Mouse (Mus musculus) liver, embryonic 14.5 days (tissue): ENCODE results near the gene Specc1l. TPM values are rescaled to one million over a fixed set of nuclear protein-coding genes. Genes with fewer than 3 reads are reported as not detected.
"Not testable (repeated sequence)": the region's sequence is repeated elsewhere in the genome, so short reads cannot be mapped to it uniquely, and the experiment has no call there.

Experiments
- ATAC-seq: fragments of 200-750 bp; cut with Nextera tagmentation; 2 replicates; pipeline ENCODE4 v1.8.0; 2017; ENCODE audit warnings: moderate number of reproducible peaks, mild to moderate bottlenecking, moderate library complexity; ENCODE audit not compliant: insufficient read depth
- DNase-seq, 3 experiments: peaks; one replicate each; pipeline ENCODE4 v3.0.0-alpha.2; 2012 to 2013; ENCODE audit warnings: low read depth in 3 of 3, low spot score in 3 of 3
- H3K27ac ChIP-seq: fragments of 300-500 bp; sonication (generic); 2 replicates; pipeline ENCODE4 v1.5.1; 2014; ENCODE audit warnings: moderate library complexity, mild to moderate bottlenecking, control low read depth, inconsistent platforms
- H3K27me3 ChIP-seq: fragments of 300-500 bp; sonication (generic); 2 replicates; pipeline ENCODE4 v1.6.1; 2014; ENCODE audit warnings: mild to moderate bottlenecking, low read length, moderate library complexity; ENCODE audit not compliant: control insufficient read depth, insufficient read depth
- H3K36me3 ChIP-seq: fragments of 300-500 bp; sonication (generic); replicated peaks from 2 replicates; pipeline ENCODE4 v1.6.1; 2014; ENCODE audit warnings: low read depth; ENCODE audit not compliant: control insufficient read depth, insufficient read depth
- H3K4me1 ChIP-seq, 2 experiments: fragments of 200-500 bp in 1 of 2; fragments of 300-500 bp in 1 of 2; sonication (generic) in 1 of 2; replicated peaks; 2 replicates each; pipeline ENCODE4 v1.6.1; 2012 to 2014; ENCODE audit warnings: antibody characterized with exemption in 1 of 2, inconsistent platforms in 1 of 2, low read length in 1 of 2; ENCODE audit not compliant: control insufficient read depth in 2 of 2, insufficient read depth in 2 of 2
- H3K4me2 ChIP-seq: fragments of 300-500 bp; sonication (generic); 2 replicates; pipeline ENCODE4 v1.6.1; 2014; ENCODE audit warnings: low read depth, mild to moderate bottlenecking, control low read depth, moderate library complexity
- H3K4me3 ChIP-seq, 2 experiments: fragments of 200-500 bp in 1 of 2; fragments of 300-500 bp in 1 of 2; sonication (generic) in 1 of 2; 2 replicates each; pipeline ENCODE4 v1.5.1; 2012 to 2014; ENCODE audit warnings: low read depth in 2 of 2, low read length in 2 of 2, mild to moderate bottlenecking in 2 of 2, control low read depth in 1 of 2, inconsistent platforms in 1 of 2, moderate library complexity in 1 of 2; ENCODE audit not compliant: insufficient read depth in 1 of 2
- H3K9ac ChIP-seq: fragments of 300-500 bp; sonication (generic); replicated peaks from 2 replicates; pipeline ENCODE4 v1.6.1; 2014; ENCODE audit warnings: mild to moderate bottlenecking, control low read depth, moderate library complexity
- H3K9me3 ChIP-seq: fragments of 300-500 bp; sonication (generic); 2 replicates; pipeline ENCODE4 v1.6.1; 2016; ENCODE audit warnings: low read length, mixed read lengths; ENCODE audit not compliant: control insufficient read depth
- CTCF ChIP-seq: IDR thresholded peaks from 2 replicates; pipeline ENCODE4 v1.5.1; 2016; ENCODE audit warnings: antibody characterized with exemption, low read depth, control low read depth
- EP300 ChIP-seq: IDR thresholded peaks from 2 replicates; pipeline ENCODE4 v1.6.1; 2016; ENCODE audit warnings: antibody characterized with exemption, low read depth
- WGBS: fragments of 180-500 bp; shearing (Covaris S2); extraction: QIAGEN DNeasy Blood & Tissue Kit; methylation state at CpG from one replicate; pipeline ENCODE4 v1.1.7; 2014; ENCODE audit not compliant: insufficient replicate concordance; 5-methylcytosine and 5-hydroxymethylcytosine counted together
- polyA plus RNA-seq, 2 experiments: library from polyadenylated mRNA; depleted of rRNA in 1 of 2; stranded (reverse) in 1 of 2; unstranded in 1 of 2; fragments of >200 nt; fragmentation: Nextera tagmentation in 1 of 2; extraction: Ambion mirVana in 1 of 2; gene quantifications; 2 replicates each; pipeline versions ENCODE4 v1.2.1 to v1.2.3; 2012 to 2014

Specc1l gene
- polyA plus RNA-seq, 2 experiments, result 3.1 to 3.9 TPM

- Histone ChIP-seq H3K4me3 (no peak overlapping the region), H3K9ac (no peak overlapping the region), H3K4me1 (no peaks in the 10 kb centered on the region), H3K4me2 (no peak overlapping the region), H3K27me3 (no peaks in the 10 kb centered on the region), H3K36me3 (no peaks in the 10 kb centered on the region), H3K27ac (no peak overlapping the region), H3K9me3 (no peaks in the 10 kb centered on the region)
- ATAC-seq (no peak), DNase-seq (no peak)
- WGBS, result 82% methylated on average over 12 of the region's 12 CpGs
- TF ChIP-seq CTCF, result no peak
- TF ChIP-seq EP300, result no peak
Observed at GRCm38 (mm10) chr10:75352541-75352940, 140.7 kb downstream of the Specc1l start.

DNA sequence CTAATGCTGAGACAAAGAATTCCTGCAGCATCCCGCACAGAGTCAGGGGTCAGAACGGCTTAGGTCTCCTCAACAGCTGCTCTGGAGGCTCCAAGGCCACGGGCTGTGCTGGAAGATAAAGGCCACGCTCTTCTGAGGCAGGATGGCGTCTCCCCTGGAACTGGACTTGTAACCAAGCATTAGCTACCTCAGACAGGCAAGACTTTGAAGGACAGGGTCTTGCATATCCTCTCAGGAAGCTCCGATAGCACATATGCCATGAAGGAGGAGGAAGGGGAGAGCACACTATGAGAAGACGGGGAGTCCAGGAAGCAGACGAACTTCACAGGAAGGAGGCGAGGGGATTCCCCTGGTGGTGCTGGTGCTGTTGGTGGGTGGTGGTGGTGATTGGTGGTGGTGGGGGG, 142.0 kb downstream of the Specc1l start:
- ATAC-seq, result peak; percentile 52
- H3K9ac ChIP-seq, H3K27me3 ChIP-seq, H3K36me3 ChIP-seq, H3K27ac ChIP-seq, DNase-seq, H3K9me3 ChIP-seq, H3K4me3 ChIP-seq, H3K4me1 ChIP-seq, H3K4me2 ChIP-seq: not testable (repeated sequence)
- WGBS, result 26% methylated on average over 7 of the region's 9 CpGs

- WGBS, result 37% methylated on average over 4 of the region's 4 CpGs
- H3K9me3 ChIP-seq, result no peaks in the 10 kb centered on the region
- TF ChIP-seq EP300 (no peak), CTCF (no peak)
- H3K27ac ChIP-seq, result no peak overlapping the region
- no peaks in the 10 kb centered on the region for H3K36me3 ChIP-seq
- H3K4me1 ChIP-seq, result no peaks in the 10 kb centered on the region
- H3K27me3 ChIP-seq, result no peaks in the 10 kb centered on the region
- DNase-seq, result no peak
- ATAC-seq, result no peak
- no peak overlapping the region for H3K4me2 ChIP-seq
- no peak overlapping the region for H3K4me3 ChIP-seq
- no peak overlapping the region for H3K9ac ChIP-seq
Observed at GRCm38 (mm10) chr10:75355341-75355740, 143.5 kb downstream of the Specc1l start.

Other genes starting within 250 kb of the Specc1l start
- 2.1 and 2.2 TPM in 2 replicates for gene Gnaz, start 244.9 kb upstream of the Specc1l start, polyA plus RNA-seq (2012; rRNA removed)
- gene Gnaz, start 244.9 kb upstream of the Specc1l start, polyA plus RNA-seq (2014; fragmentation: Nextera tagmentation; extraction: Ambion mirVana), result 2.5 and 3.9 TPM in 2 replicates
- not detected in 2 replicates for gene Rsph14, start 179.5 kb upstream of the Specc1l start, polyA plus RNA-seq (2012; rRNA removed)
- gene Rsph14, start 179.5 kb upstream of the Specc1l start, polyA plus RNA-seq (2014; fragmentation: Nextera tagmentation; extraction: Ambion mirVana), result not detected in 2 replicates
- 2.0 and 2.5 TPM in 2 replicates for gene Rab36, start 175.0 kb upstream of the Specc1l start, polyA plus RNA-seq (2012; rRNA removed)
- gene Rab36, start 175.0 kb upstream of the Specc1l start, polyA plus RNA-seq (2014; fragmentation: Nextera tagmentation; extraction: Ambion mirVana), result 0.70 and 1.1 TPM in 2 replicates
- 3.3 and 3.5 TPM in 2 replicates for gene Bcr, start 151.5 kb upstream of the Specc1l start, polyA plus RNA-seq (2012; rRNA removed)
- 0.85 and 1.3 TPM in 2 replicates for gene Bcr, start 151.5 kb upstream of the Specc1l start, polyA plus RNA-seq (2014; fragmentation: Nextera tagmentation; extraction: Ambion mirVana)
- gene Adora2a, start 104.8 kb downstream of the Specc1l start, polyA plus RNA-seq (2012; rRNA removed), result 1.5 and 1.7 TPM in 2 replicates
- 1.9 and 2.3 TPM in 2 replicates for gene Adora2a, start 104.8 kb downstream of the Specc1l start, polyA plus RNA-seq (2014; fragmentation: Nextera tagmentation; extraction: Ambion mirVana)
- 8.1 and 8.8 TPM in 2 replicates for gene Upb1, start 189.0 kb downstream of the Specc1l start, polyA plus RNA-seq (2012; rRNA removed)
- gene Upb1, start 189.0 kb downstream of the Specc1l start, polyA plus RNA-seq (2014; fragmentation: Nextera tagmentation; extraction: Ambion mirVana), result 18.3 and 20.1 TPM in 2 replicates